Mouse (Mus musculus): ENCODE measurements around the gene Rufy1.

- TF ChIP-seq POLR2A (IDR thresholded peaks at IDR 0.05; ENCODE audit: insufficient read depth, low read depth, low read length) (no peak), CTCF (IDR thresholded peaks at IDR 0.05) (peak; percentile 68)
These were observed 8.9 kb upstream of the Rufy1 start for GRCm38 (mm10) chr11:50439857-50440256.
